Mouse (Mus musculus) CH12.LX (cell line): ENCODE measurements around the gene Pdzd3. TPM values are rescaled to one million over a fixed set of nuclear protein-coding genes. Genes with fewer than 3 reads are reported as not detected.

ENCODE experiments used
- DNase-seq: peaks from one replicate; pipeline ENCODE4 v3.0.0-alpha.2; 2013; ENCODE audit errors: extremely low read depth
- H3K27ac ChIP-seq: 2 replicates; pipeline ENCODE4 v1.5.1; 2012; ENCODE audit warnings: low read depth, mild to moderate bottlenecking, control low read depth, moderate library complexity; ENCODE audit not compliant: insufficient read depth
- H3K27me3 ChIP-seq: replicated peaks from 2 replicates; pipeline ENCODE3; 2012; ENCODE audit warnings: inconsistent platforms
- H3K36me3 ChIP-seq, 2 experiments: replicated peaks in 1 of 2; 2 replicates each; pipeline versions ENCODE3 to v1.6.1; 2012; ENCODE audit warnings: inconsistent platforms in 1 of 2, low read length in 1 of 2, mild to moderate bottlenecking in 1 of 2, mixed read lengths in 1 of 2, moderate library complexity in 1 of 2; ENCODE audit not compliant: control insufficient read depth in 1 of 2, insufficient read depth in 1 of 2
- H3K4me1 ChIP-seq, 2 experiments: 2 replicates each; pipeline ENCODE4 v1.6.1; 2012; ENCODE audit warnings: inconsistent platforms in 1 of 2, moderate library complexity in 1 of 2; ENCODE audit not compliant: insufficient read depth in 2 of 2, control insufficient read depth in 1 of 2
- H3K4me2 ChIP-seq: 2 replicates; pipeline ENCODE4 v1.6.1; 2012; ENCODE audit warnings: low read depth, mild to moderate bottlenecking, control low read depth; ENCODE audit not compliant: poor library complexity, insufficient read depth, severe bottlenecking
- H3K4me3 ChIP-seq, 3 experiments: fragments of 150-350 bp in 1 of 3; sonication (generic) in 1 of 3; replicated peaks in 1 of 3; 2 replicates each; pipeline versions ENCODE3 to v1.5.1; 2011 to 2012; ENCODE audit warnings: low read depth in 2 of 3, low read length in 2 of 3, mild to moderate bottlenecking in 2 of 3, moderate library complexity in 2 of 3, control low read depth in 1 of 3, improper control_type of control experiment in 1 of 3, inconsistent platforms in 1 of 3, mixed read lengths in 1 of 3; ENCODE audit not compliant: poor library complexity in 1 of 3
- H3K79me2 ChIP-seq: replicated peaks from 2 replicates; pipeline ENCODE4 v1.6.1; 2012; ENCODE audit warnings: mild to moderate bottlenecking, moderate library complexity; ENCODE audit not compliant: control insufficient read depth, poor library complexity, insufficient read depth, severe bottlenecking; ENCODE audit errors: extremely low read depth
- H3K9ac ChIP-seq: 2 replicates; pipeline ENCODE4 v1.6.1; 2012; ENCODE audit warnings: low read depth, mild to moderate bottlenecking, control low read depth, moderate library complexity; ENCODE audit not compliant: insufficient read depth
- H3K9me3 ChIP-seq: replicated peaks from 2 replicates; pipeline ENCODE3; 2012; ENCODE audit warnings: low read length, inconsistent platforms, mixed read lengths
- BHLHE40 ChIP-seq: IDR thresholded peaks from 2 replicates; pipeline ENCODE4 v1.6.1; 2011; ENCODE audit warnings: mild to moderate bottlenecking, low read depth, low read length, improper control_type of control experiment
- CTCF ChIP-seq, 2 experiments: IDR thresholded peaks in 1 of 2; conservative IDR thresholded peaks in 1 of 2; 2 replicates each; pipeline ENCODE4 v1.5.1; 2011 to 2012; ENCODE audit warnings: low read depth in 2 of 2, low read length in 2 of 2, improper control_type of control experiment in 1 of 2, inconsistent platforms in 1 of 2, mild to moderate bottlenecking in 1 of 2, moderate library complexity in 1 of 2
- ELF1 ChIP-seq: IDR thresholded peaks from 2 replicates; pipeline ENCODE4 v1.6.1; 2014; ENCODE audit warnings: low read depth, mild to moderate bottlenecking, inconsistent platforms, low read length, improper control_type of control experiment
- EP300 ChIP-seq: IDR thresholded peaks from 2 replicates; pipeline ENCODE4 v1.6.1; 2011; ENCODE audit warnings: low read length, improper control_type of control experiment
- GABPA ChIP-seq: IDR thresholded peaks from 2 replicates; pipeline ENCODE4 v1.6.1; 2012; ENCODE audit warnings: low read depth, low read length, improper control_type of control experiment, inconsistent platforms; ENCODE audit not compliant: insufficient replicate concordance
- JUND ChIP-seq: conservative IDR thresholded peaks from 2 replicates; pipeline ENCODE4 v1.6.1; 2011; ENCODE audit warnings: low read depth, low read length, improper control_type of control experiment
- MAX ChIP-seq: IDR thresholded peaks from 2 replicates; pipeline ENCODE4 v1.6.1; 2011; ENCODE audit warnings: low read length, improper control_type of control experiment
- MAZ ChIP-seq: IDR thresholded peaks from 2 replicates; pipeline ENCODE4 v1.6.1; 2012; ENCODE audit warnings: low read depth, mild to moderate bottlenecking, inconsistent platforms, low read length, improper control_type of control experiment, moderate library complexity
- MXI1 ChIP-seq: IDR thresholded peaks from 2 replicates; pipeline ENCODE4 v1.6.1; 2011; ENCODE audit warnings: mild to moderate bottlenecking, low read depth, low read length, improper control_type of control experiment
- RAD21 ChIP-seq: IDR thresholded peaks from 2 replicates; pipeline ENCODE4 v1.6.1; 2011; ENCODE audit warnings: low read depth, mild to moderate bottlenecking, low read length, improper control_type of control experiment, moderate library complexity
- SIN3A ChIP-seq: IDR thresholded peaks from 2 replicates; pipeline ENCODE4 v1.6.1; 2012; ENCODE audit warnings: low read length, improper control_type of control experiment, inconsistent platforms
- SMC3 ChIP-seq: IDR thresholded peaks from 2 replicates; pipeline ENCODE4 v1.6.1; 2011; ENCODE audit warnings: low read depth, low read length, improper control_type of control experiment
- USF1 ChIP-seq: IDR thresholded peaks from 2 replicates; pipeline ENCODE4 v1.6.1; 2014; ENCODE audit warnings: low read depth, mild to moderate bottlenecking, inconsistent platforms, low read length, improper control_type of control experiment
- USF2 ChIP-seq: conservative IDR thresholded peaks from 2 replicates; pipeline ENCODE4 v1.6.1; 2011; ENCODE audit warnings: low read depth, low read length, improper control_type of control experiment
- ZKSCAN1 ChIP-seq: IDR thresholded peaks from 2 replicates; pipeline ENCODE4 v1.6.1; 2012; ENCODE audit warnings: low read depth, inconsistent platforms, low read length, improper control_type of control experiment, borderline replicate concordance
- ZMIZ1 ChIP-seq: IDR thresholded peaks from 2 replicates; pipeline ENCODE4 v1.6.1; 2012; ENCODE audit warnings: low read depth, mild to moderate bottlenecking, inconsistent platforms, low read length, improper control_type of control experiment
- ZNF384 ChIP-seq: IDR thresholded peaks from 2 replicates; pipeline ENCODE4 v1.6.1; 2012; ENCODE audit warnings: low read depth, low read length, improper control_type of control experiment, inconsistent platforms
- dilution Hi-C: fragments of 300-500 bp; cut with MboI; formaldehyde crosslinking; loops from 2 replicates; pipeline ENCODE4 v1.14.3; 2020; ENCODE audit warnings: low sequenced_read_pairs; ENCODE audit not compliant: extremely low pct_unique_long_range_greater_than_20kb, extremely low pct_ligation_motif_present
- in situ Hi-C: fragments of 300-500 bp; cut with MboI; formaldehyde crosslinking; loops from 3 replicates; pipeline ENCODE4 v1.14.3; 2019; ENCODE audit warnings: low sequenced_read_pairs, low pct_ligation_motif_present, low pct_unique_long_range_greater_than_20kb, mixed read lengths
- polyA plus RNA-seq: library from polyadenylated mRNA; unstranded; fragments of >175 nt; gene quantifications from 2 replicates; pipeline ENCODE4 v1.2.1, GENCODE M21; 2012; ENCODE audit warnings: low read depth; ENCODE audit not compliant: insufficient read length
- total RNA-seq, 2 experiments: library from RNA; depleted of rRNA; stranded (reverse); fragments of 300-350 nt in 1 of 2; fragments of >200 nt in 1 of 2; gene quantifications; 2 replicates each; pipeline ENCODE4 v1.2.3; 2012 to 2014

Pdzd3 gene
- total and polyA plus RNA-seq, 3 experiments = 0.09 to 0.21 (median 0.13) TPM

DNA sequence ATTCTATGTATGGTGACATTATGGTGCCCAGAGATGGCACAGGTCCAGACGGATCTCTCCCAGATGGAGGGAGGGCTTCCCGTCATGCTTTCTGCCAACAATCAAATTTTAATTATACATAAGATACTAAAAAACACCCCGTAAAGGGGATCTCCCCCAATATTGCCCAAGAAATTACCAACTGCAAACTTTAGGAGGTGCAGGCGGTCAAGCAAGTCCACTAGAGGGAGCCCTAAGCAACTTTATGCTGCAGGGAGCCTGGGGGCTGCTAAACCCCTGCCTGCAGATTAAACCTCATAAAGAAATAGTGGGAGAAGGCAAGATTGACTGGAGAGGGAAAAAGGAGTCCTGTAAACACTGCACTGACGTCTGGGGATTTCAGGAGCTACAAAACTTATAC lies 11.8 kb downstream of the Pdzd3 start:
- no peaks in the 10 kb centered on the region for H3K27me3 ChIP-seq
- no peaks in the 10 kb centered on the region for H3K79me2 ChIP-seq
- H3K4me3 ChIP-seq = no peak overlapping the region
- dilution Hi-C loops = no loop called here
- TF ChIP-seq SIN3A (no peak), MAZ (peak; percentile 68; the same call in 1 of the 2 replicates), USF1 (no peak), ZKSCAN1 (no peak), SMC3 (peak; percentile 67), MXI1 (no peak), GABPA (no peak), BHLHE40 (0 out of 2 replicates have a peak, but pooled peaks have one; percentile 14), CTCF (conservative IDR thresholded peaks at IDR 0.05 in 1 of 2, IDR thresholded peaks at IDR 0.05 in 1 of 2; ENCODE audit: low read depth in 2 of 2, low read length in 2 of 2) (peak; percentile 66 to 84), ELF1 (no peak), EP300 (no peak), RAD21 (peak; percentile 63), JUND (no peak)
- in situ Hi-C loops = loop anchor here (10.0 kb wide), 1 partner anchor 55 kb away; no protein-coding TSS in a partner anchor
- H3K4me1 ChIP-seq = peaks cover 6 to 45% of the 10 kb centered on the region in 2 experiments; a peak in 3 of 4 replicates
- peak; percentile 58 for DNase-seq
- H3K36me3 ChIP-seq = no peaks in the 10 kb centered on the region
- no peaks in the 10 kb centered on the region for H3K9me3 ChIP-seq
- no peak overlapping the region for H3K27ac ChIP-seq
- H3K9ac ChIP-seq = no peak overlapping the region
- H3K4me2 ChIP-seq = no peak overlapping the region

DNA sequence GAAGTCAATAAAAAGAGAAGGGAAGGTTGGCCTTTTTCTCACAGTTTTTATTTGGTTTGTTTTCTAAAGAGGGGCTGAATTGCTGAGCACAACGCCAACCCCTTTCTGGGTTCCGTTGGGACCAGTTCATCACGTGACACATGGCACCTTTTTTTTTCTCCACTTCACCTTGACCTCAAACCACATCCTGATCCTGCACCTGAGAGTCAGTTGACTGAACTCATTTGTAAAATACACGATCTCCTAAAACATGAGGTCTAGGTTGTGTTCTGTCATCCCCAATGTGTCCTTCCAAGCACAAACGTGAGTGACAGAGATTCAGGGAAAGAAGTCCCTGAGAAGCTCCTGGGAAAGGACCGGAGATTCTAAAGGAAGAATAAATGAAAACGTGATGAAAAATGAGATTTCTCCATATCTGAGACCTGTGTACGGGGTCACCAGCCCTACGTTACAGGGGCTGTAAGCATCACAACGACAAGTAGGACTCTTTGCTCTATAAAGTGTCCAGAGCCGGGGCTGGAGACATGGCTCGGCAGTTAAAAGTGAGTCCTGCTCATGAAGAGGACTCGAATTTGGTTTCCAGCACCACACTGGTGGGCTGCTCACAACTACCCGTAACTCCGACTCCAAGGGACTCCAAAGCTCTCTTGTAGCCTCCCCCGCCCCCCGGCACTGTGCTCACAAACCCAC lies 12.6 kb downstream of the Pdzd3 start:
- Histone ChIP-seq H3K9me3 (no peaks in the 10 kb centered on the region), H3K27me3 (no peaks in the 10 kb centered on the region), H3K27ac (no peak overlapping the region), H3K4me1 (peaks cover 6 to 45% of the 10 kb centered on the region in 2 experiments; a peak in 3 of 4 replicates), H3K36me3 (no peaks in the 10 kb centered on the region), H3K79me2 (no peaks in the 10 kb centered on the region), H3K4me3 (no peak overlapping the region), H3K9ac (no peak overlapping the region), H3K4me2 (no peak overlapping the region)
- DNase-seq = no peak
- dilution Hi-C loops (no loop called here), in situ Hi-C loops (loop anchor here (10.0 kb wide), 1 partner anchor 54 kb away; no protein-coding TSS in a partner anchor)
- TF ChIP-seq MAX (no peak), ZMIZ1 (no peak), USF1 (peak; percentile 55), USF2 (peak; percentile 60), ZNF384 (peak; percentile 54), BHLHE40 (peak; percentile 72)
